12 mouse cellular contexts compared by ENCODE assay signal in genomic region chr15:8717021-8717571, GRCm38 (mm10). TPM values are rescaled to one million over a fixed set of nuclear protein-coding genes. Genes with fewer than 3 reads are reported as not detected.
A peak's percentile ranks its signal among the peaks of the same experiment; 100 is the strongest.
DNase-seq lines count a peak whose midpoint lies in the region; ATAC-seq and TF ChIP-seq lines count a peak whose summit lies in the region.
"Had no signal": no experiment of that assay in that cellular context is flagged by ENCODE, and none has a peak within 500 bp of the region (broad histone marks: within the 10 kb centered on the region; RNA-seq: fewer than 3 reads in every experiment).

No protein-coding gene starts in this region.

- DNase-seq in ES-E14 (ENCODE audit: low read depth, low spot score) = no peak
- no peak for DNase-seq in forebrain, embryonic 11.5 days (ENCODE audit: low spot score)
- no peak for DNase-seq in midbrain, embryonic 14.5 days
- no peak for DNase-seq in thymus, postnatal 4 days
- no peak for DNase-seq in cerebellum, adult 8-10 months
- DNase-seq: adrenal gland, adult 8-10 months; kidney, postnatal 36 days had no signal

- whole genome bisulfite sequencing in kidney, embryonic 15.5 days = 27% methylated on average over 6 of the region's 6 CpGs
- WGBS in kidney, embryonic 14.5 days = 28% methylated on average over 6 of the region's 6 CpGs
- WGBS in forebrain, embryonic 11.5 days = 22% methylated on average over 6 of the region's 6 CpGs
- WGBS in midbrain, embryonic 14.5 days = 26% methylated on average over 6 of the region's 6 CpGs

- H3K4me1 ChIP-seq in kidney, embryonic 15.5 days = peaks cover 11% of the 10 kb centered on the region; the same call in 1 of the 2 replicates
- H3K4me1 ChIP-seq in kidney, embryonic 14.5 days (ENCODE audit: control insufficient read depth, insufficient read depth, low read length) = no peaks in the 10 kb centered on the region
- peaks cover 4 to 7% of the 10 kb centered on the region in 2 experiments for H3K4me1 ChIP-seq in ES-E14 (ENCODE audit: control insufficient read depth in 2 of 2, insufficient read depth in 2 of 2, low read length in 2 of 2, poor library complexity in 1 of 2)
- no peaks in the 10 kb centered on the region; the same call in 1 of the 2 replicates for H3K4me1 ChIP-seq in forebrain, embryonic 11.5 days (replicated peaks; ENCODE audit: control insufficient read depth, insufficient read depth, low read length)
- 0 out of 2 replicates have a peak, but pooled peaks cover 5% of the 10 kb centered on the region for H3K4me1 ChIP-seq in midbrain, embryonic 14.5 days (ENCODE audit: control insufficient read depth, insufficient read depth, low read length)

- H3K4me2 ChIP-seq in kidney, embryonic 15.5 days = peak overlapping the region; percentile 45
- H3K4me2 ChIP-seq in kidney, embryonic 14.5 days (replicated peaks; ENCODE audit: low read depth, low read length) = no peak overlapping the region
- no peak overlapping the region for H3K4me2 ChIP-seq in forebrain, embryonic 11.5 days (ENCODE audit: low read depth, low read length, severe bottlenecking)
- peak overlapping the region; percentile 29; the same call in 1 of the 2 replicates for H3K4me2 ChIP-seq in midbrain, embryonic 14.5 days (ENCODE audit: low read length)

- H3K36me3 ChIP-seq in kidney, embryonic 15.5 days = no peaks in the 10 kb centered on the region
- no peaks in the 10 kb centered on the region for H3K36me3 ChIP-seq in kidney, embryonic 14.5 days (ENCODE audit: control insufficient read depth, insufficient read depth, low read length)
- no peaks in the 10 kb centered on the region for H3K36me3 ChIP-seq in ES-E14 (ENCODE audit: control insufficient read depth, insufficient read depth, low read length, poor library complexity, severe bottlenecking)
- no peaks in the 10 kb centered on the region for H3K36me3 ChIP-seq in forebrain, embryonic 11.5 days (ENCODE audit: control insufficient read depth, insufficient read depth, low read length)
- H3K36me3 ChIP-seq in midbrain, embryonic 14.5 days (ENCODE audit: control insufficient read depth, insufficient read depth, low read length) = no peaks in the 10 kb centered on the region
- H3K36me3 ChIP-seq: limb, embryonic 15.5 days had no signal

- H3K27ac ChIP-seq in kidney, embryonic 15.5 days = no peak overlapping the region
- H3K27ac ChIP-seq in kidney, embryonic 14.5 days (ENCODE audit: low read depth, low read length) = no peak overlapping the region
- H3K27ac ChIP-seq in ES-E14 (ENCODE audit: insufficient read depth, low read depth, low read length, poor library complexity, severe bottlenecking) = peak overlapping the region; percentile 63; the same call in 1 of the 2 replicates
- H3K27ac ChIP-seq in forebrain, embryonic 11.5 days (ENCODE audit: low read depth, low read length) = no peak overlapping the region
- H3K27ac ChIP-seq in midbrain, embryonic 14.5 days (replicated peaks; ENCODE audit: low read depth, low read length) = no peak overlapping the region
- H3K27ac ChIP-seq: limb, embryonic 15.5 days had no signal

- H3K27me3 ChIP-seq in kidney, embryonic 15.5 days = no peaks in the 10 kb centered on the region
- no peaks in the 10 kb centered on the region for H3K27me3 ChIP-seq in kidney, embryonic 14.5 days (ENCODE audit: control insufficient read depth, insufficient read depth, low read length)
- H3K27me3 ChIP-seq in forebrain, embryonic 11.5 days (ENCODE audit: control insufficient read depth, insufficient read depth, low read length) = no peaks in the 10 kb centered on the region; the same call in 1 of the 2 replicates
- H3K27me3 ChIP-seq in midbrain, embryonic 14.5 days (ENCODE audit: control insufficient read depth, insufficient read depth, low read length) = no peaks in the 10 kb centered on the region
- H3K27me3 ChIP-seq: limb, embryonic 15.5 days had no signal

- ATAC-seq in kidney, embryonic 15.5 days (replicated peaks; ENCODE audit: low FRiP score) = 0 out of 2 replicates have a peak, but pooled peaks have one; percentile 49
- ATAC-seq in kidney, embryonic 14.5 days (ENCODE audit: low FRiP score, low TSS enrichment) = no peak
- ATAC-seq in forebrain, embryonic 11.5 days (replicated peaks; ENCODE audit: low FRiP score) = peak; percentile 25
- no peak; the same call in 1 of the 2 replicates for ATAC-seq in midbrain, embryonic 14.5 days (ENCODE audit: low FRiP score, low TSS enrichment)
- no peak for ATAC-seq in megakaryocyte-erythroid progenitor cell, adult 5-6 weeks (replicated peaks; ENCODE audit: low FRiP score, low TSS enrichment, poor library complexity, severe bottlenecking)

- in situ Hi-C loops in ES-E14 (cut with MboI; ENCODE audit: low sequenced_read_pairs in 2 of 2, unreplicated experiment in 2 of 2) = no loop called here

- no peak overlapping the region for H3K4me3 ChIP-seq in kidney, embryonic 15.5 days (replicated peaks)
- no peak overlapping the region for H3K4me3 ChIP-seq in kidney, embryonic 14.5 days (ENCODE audit: low read length)
- H3K4me3 ChIP-seq in ES-E14 (ENCODE audit: insufficient read depth in 1 of 2, low read depth in 1 of 2, low read length in 2 of 2, poor library complexity in 1 of 2, severe bottlenecking in 1 of 2) = peak overlapping the region in 1 of 2 experiments; percentile 12; a peak in 1 of 4 replicates
- H3K4me3 ChIP-seq in forebrain, embryonic 11.5 days (ENCODE audit: low read depth, low read length) = no peak overlapping the region
- H3K4me3 ChIP-seq in midbrain, embryonic 14.5 days (replicated peaks; ENCODE audit: low read depth, low read length) = no peak overlapping the region
- H3K4me3 ChIP-seq: limb, embryonic 15.5 days had no signal

- no peak overlapping the region for H3K9ac ChIP-seq in kidney, embryonic 15.5 days
- no peak overlapping the region for H3K9ac ChIP-seq in kidney, embryonic 14.5 days (ENCODE audit: low read depth, low read length)
- H3K9ac ChIP-seq in ES-E14 (ENCODE audit: insufficient read depth, low read depth, low read length, poor library complexity, severe bottlenecking) = no peak overlapping the region
- H3K9ac ChIP-seq in forebrain, embryonic 11.5 days (ENCODE audit: low read length) = no peak overlapping the region
- H3K9ac ChIP-seq in midbrain, embryonic 14.5 days (replicated peaks; ENCODE audit: low read length) = no peak overlapping the region
- H3K9ac ChIP-seq: limb, embryonic 15.5 days had no signal

- no peaks in the 10 kb centered on the region for H3K9me3 ChIP-seq in kidney, embryonic 15.5 days (replicated peaks)
- no peaks in the 10 kb centered on the region for H3K9me3 ChIP-seq in kidney, embryonic 14.5 days (ENCODE audit: control insufficient read depth, low read length)
- H3K9me3 ChIP-seq in ES-E14 (ENCODE audit: control insufficient read depth, insufficient read depth, low read depth, low read length) = no peaks in the 10 kb centered on the region; the same call in 1 of the 2 replicates
- no peaks in the 10 kb centered on the region for H3K9me3 ChIP-seq in forebrain, embryonic 11.5 days (ENCODE audit: control insufficient read depth, low read length)
- no peaks in the 10 kb centered on the region for H3K9me3 ChIP-seq in midbrain, embryonic 14.5 days (ENCODE audit: control insufficient read depth, low read length)
- H3K9me3 ChIP-seq: limb, embryonic 15.5 days had no signal

TF ChIP-seq in ES-E14, 5 proteins besides CTCF, POLR2A, EP300 and RAD21:
- TF ChIP-seq ZC3H11A (IDR thresholded peaks at IDR 0.05; ENCODE audit: borderline replicate concordance, low read depth, low read length) (no peak), ZNF384 (IDR thresholded peaks at IDR 0.05; ENCODE audit: low read depth, low read length) (no peak), HCFC1 (IDR thresholded peaks at IDR 0.05; ENCODE audit: borderline replicate concordance, insufficient read depth, low read length) (no peak), CHD2 (IDR thresholded peaks at IDR 0.05; ENCODE audit: low read depth, low read length) (no peak), MAFK (IDR thresholded peaks at IDR 0.05; ENCODE audit: insufficient read depth, low read depth, low read length) (no peak)

RNA-seq across cellular contexts. Expression of gene Slc1a3, which starts 6.5 kb away (rescaled TPM):
- 16.6 and 17.8 TPM in 2 replicates for polyA plus RNA-seq in kidney, embryonic 15.5 days (2015; fragmentation: Nextera tagmentation; extraction: Ambion mirVana)
- 14.7 and 16.8 TPM in 2 replicates for polyA plus RNA-seq in kidney, embryonic 14.5 days (2014; fragmentation: Nextera tagmentation; extraction: Ambion mirVana)
- total RNA-seq in ES-E14 (2012; rRNA removed) = 17.8 and 31.7 TPM in 2 replicates
- polyA plus RNA-seq in forebrain, embryonic 11.5 days (2014; fragmentation: Nextera tagmentation; extraction: Ambion mirVana) = 48.7 and 49.3 TPM in 2 replicates
- polyA plus RNA-seq in midbrain, embryonic 14.5 days (2014; fragmentation: Nextera tagmentation; extraction: Ambion mirVana) = 117 and 138 TPM in 2 replicates
- total RNA-seq in megakaryocyte-erythroid progenitor cell, adult 5-6 weeks (2014; fragmentation: Nextera tagmentation) = 0.22 TPM in 1 of 2 replicates, not detected in the other
- total RNA-seq in megakaryocyte-erythroid progenitor cell, adult 5-6 weeks (2017) = 3.1 TPM in 1 of 2 replicates, not detected in the other
- total RNA-seq: neutrophil, adult 5-6 weeks had no signal

Comparison
In these comparisons a context has a peak if more than half of its experiments do, and no peak if none do; other contexts are left out.
1. ATAC-seq: peak in kidney, embryonic 15.5 days (single experiment) and forebrain, embryonic 11.5 days (single experiment); none in kidney, embryonic 14.5 days (single experiment), midbrain, embryonic 14.5 days (single experiment) and megakaryocyte-erythroid progenitor cell, adult 5-6 weeks (single experiment).
2. H3K4me2 ChIP-seq: peak in kidney, embryonic 15.5 days (single experiment) and midbrain, embryonic 14.5 days (single experiment); none in kidney, embryonic 14.5 days (single experiment) and forebrain, embryonic 11.5 days (single experiment).